Mouse (Mus musculus) heart, postnatal 0 days (tissue): ENCODE measurements around the gene Pcdh19.

Source experiments
- CTCF ChIP-seq: IDR thresholded peaks from 2 replicates; pipeline ENCODE4 v1.5.1; 2016; ENCODE audit warnings: antibody characterized with exemption, control low read depth, low read depth
- EP300 ChIP-seq: IDR thresholded peaks from 2 replicates; pipeline ENCODE4 v1.6.1; 2016; ENCODE audit warnings: antibody characterized with exemption, low read depth

- no peak for TF ChIP-seq CTCF
- TF ChIP-seq EP300 = no peak
Observed at GRCm38 (mm10) chrX:133689576-133690250, 926 bp upstream of the Pcdh19 start.
